Comparison of ENCODE assay signal across 15 mouse cellular contexts in the genomic region with DNA sequence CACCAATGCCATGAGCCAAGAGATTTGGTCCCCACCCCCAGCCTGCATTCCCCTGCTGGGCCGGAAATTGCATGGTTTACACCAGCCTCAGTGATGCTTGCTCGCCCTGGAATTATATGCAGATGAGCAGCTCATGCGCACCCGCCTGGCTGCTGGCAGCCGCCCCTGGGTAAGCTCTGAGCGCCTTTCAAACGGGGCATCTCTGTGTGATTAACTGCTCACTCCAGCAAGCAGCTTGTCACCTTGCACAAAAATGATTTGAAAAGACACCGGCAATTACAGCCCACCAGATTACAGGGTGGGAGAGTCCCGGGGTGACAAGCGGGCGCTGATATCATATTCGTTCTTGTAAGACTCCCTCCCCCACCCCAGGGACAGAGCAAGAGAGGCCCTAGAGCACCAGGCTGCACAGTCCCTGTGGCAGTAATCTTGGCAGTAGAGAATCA.
A peak's percentile ranks its signal among the peaks of the same experiment; 100 is the strongest.
DNase-seq lines count a peak whose midpoint lies in the region; ATAC-seq lines count a peak whose summit lies in the region.
"Had no signal": no experiment of that assay in that cellular context is flagged by ENCODE, and none has a peak within 500 bp of the region (broad histone marks: within the 10 kb centered on the region; RNA-seq: fewer than 3 reads in every experiment).

No protein-coding gene starts in this region.

- no peak overlapping the region for H3K9ac ChIP-seq in embryonic facial prominence, embryonic 12.5 days
- H3K9ac ChIP-seq in hindbrain, embryonic 12.5 days: no peak overlapping the region
- no peak overlapping the region for H3K9ac ChIP-seq in midbrain, embryonic 15.5 days
- H3K9ac ChIP-seq: liver, embryonic 15.5 days; stomach, embryonic 15.5 days had no signal

- H3K27me3 ChIP-seq in embryonic facial prominence, embryonic 12.5 days: no peaks in the 10 kb centered on the region
- no peaks in the 10 kb centered on the region for H3K27me3 ChIP-seq in hindbrain, embryonic 12.5 days
- H3K27me3 ChIP-seq in midbrain, embryonic 15.5 days (replicated peaks): no peaks in the 10 kb centered on the region
- H3K27me3 ChIP-seq: liver, embryonic 15.5 days; megakaryocyte, embryonic 14.5 days; stomach, embryonic 15.5 days had no signal

- peak; percentile 52 for ATAC-seq in embryonic facial prominence, embryonic 12.5 days (ENCODE audit: insufficient number of reproducible peaks, insufficient read depth, low FRiP score, low TSS enrichment)
- ATAC-seq in hindbrain, embryonic 12.5 days (ENCODE audit: low FRiP score): peak; percentile 82
- ATAC-seq in midbrain, embryonic 15.5 days (replicated peaks): peak; percentile 81
- ATAC-seq in megakaryocyte, adult 5-6 weeks (ENCODE audit: poor library complexity, severe bottlenecking): no peak
- ATAC-seq: CD4-positive, CD25-positive, alpha-beta regulatory T cell, adult 4 months had no signal

- DNase-seq in R1 (ENCODE audit: low read depth, low spot score): peak; percentile 79
- DNase-seq in urinary bladder, postnatal 14 days (ENCODE audit: low spot score): no peak
- DNase-seq in c-Kit-positive CD71-positive TER-119-positive erythroid progenitor cells, embryonic 14.5 days (ENCODE audit: low spot score): no peak
- no peak for DNase-seq in frontal cortex, postnatal 25 days (ENCODE audit: low spot score in 2 of 2)
- DNase-seq: cerebellum, postnatal 36 days; kidney, adult 8-10 months had no signal

- WGBS in embryonic facial prominence, embryonic 12.5 days: 36% methylated on average over 12 of the region's 12 CpGs
- WGBS in hindbrain, embryonic 12.5 days: 39% methylated on average over 12 of the region's 12 CpGs
- 15% methylated on average over 12 of the region's 12 CpGs for WGBS in midbrain, embryonic 15.5 days

- no peaks in the 10 kb centered on the region for H3K36me3 ChIP-seq in embryonic facial prominence, embryonic 12.5 days
- H3K36me3 ChIP-seq in hindbrain, embryonic 12.5 days: no peaks in the 10 kb centered on the region
- H3K36me3 ChIP-seq in midbrain, embryonic 15.5 days (replicated peaks): no peaks in the 10 kb centered on the region
- H3K36me3 ChIP-seq: liver, embryonic 15.5 days; stomach, embryonic 15.5 days had no signal

- H3K4me2 ChIP-seq in embryonic facial prominence, embryonic 12.5 days (replicated peaks): no peak overlapping the region
- H3K4me2 ChIP-seq in hindbrain, embryonic 12.5 days (replicated peaks): no peak overlapping the region
- H3K4me2 ChIP-seq in midbrain, embryonic 15.5 days: no peak overlapping the region
- H3K4me2 ChIP-seq: liver, embryonic 15.5 days; stomach, embryonic 15.5 days had no signal

- 0 out of 2 replicates have a peak overlapping the region, but pooled peaks have one; percentile 36 for H3K27ac ChIP-seq in embryonic facial prominence, embryonic 12.5 days
- peak overlapping the region; percentile 64 for H3K27ac ChIP-seq in hindbrain, embryonic 12.5 days
- peak overlapping the region; percentile 67 for H3K27ac ChIP-seq in midbrain, embryonic 15.5 days
- H3K27ac ChIP-seq: left cerebral cortex, adult 2 months; liver, embryonic 15.5 days; stomach, embryonic 15.5 days had no signal

- H3K9me3 ChIP-seq in embryonic facial prominence, embryonic 12.5 days: no peaks in the 10 kb centered on the region
- H3K9me3 ChIP-seq in hindbrain, embryonic 12.5 days (replicated peaks): no peaks in the 10 kb centered on the region
- no peaks in the 10 kb centered on the region for H3K9me3 ChIP-seq in midbrain, embryonic 15.5 days
- H3K9me3 ChIP-seq: liver, embryonic 15.5 days; megakaryocyte, embryonic 14.5 days; stomach, embryonic 15.5 days had no signal

- H3K4me1 ChIP-seq in embryonic facial prominence, embryonic 12.5 days: peaks cover 14% of the 10 kb centered on the region
- H3K4me1 ChIP-seq in hindbrain, embryonic 12.5 days: peaks cover 20% of the 10 kb centered on the region
- peaks cover 21% of the 10 kb centered on the region for H3K4me1 ChIP-seq in midbrain, embryonic 15.5 days
- H3K4me1 ChIP-seq: liver, embryonic 15.5 days; stomach, embryonic 15.5 days had no signal

- H3K4me3 ChIP-seq in embryonic facial prominence, embryonic 12.5 days: no peak overlapping the region
- H3K4me3 ChIP-seq in hindbrain, embryonic 12.5 days: no peak overlapping the region
- no peak overlapping the region for H3K4me3 ChIP-seq in midbrain, embryonic 15.5 days
- H3K4me3 ChIP-seq: left cerebral cortex, adult 2 months; liver, embryonic 15.5 days; megakaryocyte, embryonic 14.5 days; stomach, embryonic 15.5 days had no signal
